Mouse (Mus musculus): ENCODE data around the gene Srprb. TPM values are rescaled to one million over a fixed set of nuclear protein-coding genes. Genes with fewer than 3 reads are reported as not detected.

Srprb gene
- total RNA-seq, 2 experiments from 2014 or later = 21.0 to 22.3 TPM

DNA sequence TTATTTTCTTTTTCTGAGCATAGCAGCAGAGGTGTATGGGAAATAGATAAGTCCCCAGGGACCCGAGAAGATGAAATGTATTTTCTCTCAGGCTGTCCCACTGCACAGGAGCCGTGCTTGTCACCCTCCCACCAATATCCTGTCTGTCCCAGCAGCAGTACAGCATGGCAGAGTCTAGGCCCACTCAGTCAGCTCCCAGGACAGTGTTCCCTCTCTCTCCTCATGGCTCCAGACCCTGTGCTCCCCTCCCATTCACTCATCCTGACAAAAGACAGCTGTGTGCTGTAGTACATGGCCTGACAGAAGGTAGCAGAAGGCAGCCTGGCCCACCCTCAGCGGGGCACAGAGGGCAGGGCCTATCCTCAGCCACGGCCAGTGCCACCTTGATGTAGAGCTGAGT, 58.1 kb downstream of the Srprb start:
- no peak for DNase-seq

DNA sequence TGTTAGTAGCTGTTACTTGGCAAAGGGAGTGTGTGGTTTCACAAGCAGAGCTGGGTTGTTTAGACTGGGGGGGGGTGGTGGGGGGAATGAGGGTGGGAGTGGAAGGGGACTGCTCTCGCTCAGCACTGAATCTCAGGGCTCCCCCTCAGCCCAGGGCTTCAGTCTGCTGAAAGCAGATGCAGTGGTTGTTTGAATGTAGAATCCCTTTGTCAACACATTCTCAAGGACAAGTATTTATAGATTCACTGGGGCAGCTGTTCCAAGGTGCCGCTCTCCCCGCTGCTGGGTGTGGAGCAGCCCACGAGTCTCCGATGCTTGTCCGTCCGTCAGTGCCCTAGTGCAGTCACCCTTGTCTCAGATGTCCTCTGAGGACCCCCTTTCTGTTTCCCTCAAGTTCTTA, 60.7 kb downstream of the Srprb start:
- no peak for DNase-seq

DNA sequence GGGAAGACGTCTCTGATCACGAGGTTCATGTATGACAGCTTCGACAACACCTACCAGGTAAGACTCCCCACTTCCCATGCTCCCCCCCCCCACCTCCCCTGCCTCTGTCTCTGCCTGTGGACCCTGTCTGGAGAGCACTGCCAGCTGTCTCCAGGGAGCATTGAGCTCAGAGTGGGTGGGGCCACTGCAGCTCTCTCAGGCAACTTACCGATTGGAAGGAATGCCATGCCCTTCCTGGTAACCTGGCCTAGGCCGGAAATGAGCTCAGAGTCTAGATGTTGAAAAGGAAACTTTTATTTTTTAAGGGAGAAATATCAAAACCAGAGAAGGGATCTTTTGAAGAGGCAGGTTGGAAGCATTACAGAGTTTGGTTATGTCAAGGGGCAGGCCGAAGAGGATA, 61.6 kb downstream of the Srprb start:
- DNase-seq = no peak

DNA sequence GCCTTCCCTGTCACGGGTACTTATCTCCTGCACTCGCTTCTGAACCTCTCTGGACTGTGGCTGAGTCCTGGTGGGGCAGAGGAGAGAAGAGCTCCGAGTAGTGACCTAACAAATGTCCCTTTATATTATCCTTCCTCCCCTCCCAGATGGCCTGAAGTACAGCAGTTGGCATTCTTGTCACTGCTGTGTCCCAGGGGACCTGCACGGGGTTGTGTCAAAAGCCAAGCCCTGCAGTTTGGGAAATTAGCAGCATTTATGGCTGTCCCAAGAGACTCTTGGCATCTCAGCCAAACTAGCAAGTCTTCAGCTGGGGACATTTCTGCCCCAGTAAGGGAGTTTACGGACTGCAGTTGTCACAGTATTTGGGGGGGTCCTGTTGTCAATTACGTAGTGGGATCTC, 62.5 kb downstream of the Srprb start:
- no peak for DNase-seq

Other genes starting within 250 kb of the Srprb start
- gene Slco2a1, start 213.4 kb downstream of the Srprb start, total RNA-seq (2021) = 1 to 10 TPM; 2.0 to 2.5 TPM
- gene Rab6b, start 90.3 kb downstream of the Srprb start, total RNA-seq (2021) = 100 to 1,000 TPM; 439 to 461 TPM
- gene Gm20425, start 28.2 kb upstream of the Srprb start, total RNA-seq (2021) = 10 to 100 TPM; 11.1 to 11.3 TPM
- gene Trf, start 28.3 kb upstream of the Srprb start, total RNA-seq (2021) = 100 to 1,000 TPM; 202 to 231 TPM
- gene 1300017J02Rik, start 102.9 kb upstream of the Srprb start, total RNA-seq (2021) = under 1 TPM in 1 of 2 experiments, not detected in 1; 0.15 TPM
- gene Topbp1, start 103.1 kb upstream of the Srprb start, total RNA-seq (2021) = 10 to 100 TPM; 20.2 to 21.0 TPM
- gene Cdv3, start 163.7 kb upstream of the Srprb start, total RNA-seq (2021) = 10 to 100 TPM; 71.5 to 73.2 TPM